Mouse (Mus musculus): Measurements from ENCODE around the gene Siglece. TPM values are rescaled to one million over a fixed set of nuclear protein-coding genes. Genes with fewer than 3 reads are reported as not detected.

Gene Siglece
- polyA plus RNA-seq, 1 experiment from 2014 or later = 0.16 TPM

DNA sequence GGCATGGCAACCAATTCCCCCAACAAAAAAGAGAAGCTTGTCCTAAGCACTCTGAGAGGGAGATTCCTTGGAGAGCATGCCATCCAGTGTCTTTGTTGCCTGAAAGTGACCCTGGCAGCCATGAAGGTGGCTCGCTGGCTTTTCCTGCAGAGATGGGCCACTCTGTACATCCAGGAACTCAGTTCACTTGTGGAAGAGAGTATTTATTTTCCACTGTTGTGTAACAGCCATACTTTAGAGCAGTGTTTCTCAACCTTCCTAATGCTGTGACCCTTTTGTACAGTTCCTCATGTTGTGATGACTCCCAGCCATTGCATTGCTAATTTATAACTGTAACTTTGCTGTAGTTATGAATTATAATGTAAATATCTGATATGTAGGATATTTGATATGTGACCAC lies 22.8 kb downstream of the Siglece start:
- Histone ChIP-seq H3K4me1 (ENCODE audit: control insufficient read depth, insufficient read depth, low read length) (no peaks in the 10 kb centered on the region), H3K9me3 (replicated peaks; ENCODE audit: control insufficient read depth, low read length, poor library complexity, severe bottlenecking) (no peaks in the 10 kb centered on the region), H3K27me3 (ENCODE audit: control insufficient read depth, insufficient read depth, low read depth, low read length) (no peaks in the 10 kb centered on the region), H3K4me3 (ENCODE audit: low read depth, low read length) (no peak overlapping the region), H3K27ac (ENCODE audit: low read length) (no peak overlapping the region), H3K36me3 (ENCODE audit: control insufficient read depth, insufficient read depth, low read length) (no peaks in the 10 kb centered on the region), H3K4me2 (ENCODE audit: low read length) (no peak overlapping the region), H3K9ac (ENCODE audit: low read depth, low read length) (no peak overlapping the region)
- no peak for ATAC-seq
- WGBS = 41% methylated on average over 1 of the region's 1 CpGs

DNA sequence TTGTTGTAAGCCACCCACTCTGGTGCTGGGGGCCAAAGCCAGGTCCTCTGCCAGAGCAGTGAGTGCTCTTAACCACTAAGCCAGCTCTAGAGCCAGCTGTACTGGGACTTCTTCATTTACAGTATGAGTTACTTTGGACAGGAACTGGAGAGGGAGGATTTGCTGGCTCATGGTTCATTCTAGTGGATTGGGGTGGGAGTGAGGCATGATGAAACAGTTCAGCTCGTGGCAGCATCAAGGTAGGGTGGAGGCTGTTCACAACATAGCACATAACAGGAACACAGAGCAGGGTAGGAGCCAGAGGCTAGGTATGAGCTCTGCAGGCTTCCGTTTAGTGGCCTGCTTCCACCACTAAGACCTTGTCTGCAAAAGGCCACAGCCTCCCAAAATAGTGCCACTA lies 23.8 kb downstream of the Siglece start:
- no peak overlapping the region for H3K27ac ChIP-seq (ENCODE audit: low read length)
- no peak overlapping the region for H3K4me2 ChIP-seq (ENCODE audit: low read length)
- no peaks in the 10 kb centered on the region for H3K9me3 ChIP-seq (replicated peaks; ENCODE audit: control insufficient read depth, low read length, poor library complexity, severe bottlenecking)
- H3K4me1 ChIP-seq (ENCODE audit: control insufficient read depth, insufficient read depth, low read length) = no peaks in the 10 kb centered on the region
- no peak overlapping the region for H3K9ac ChIP-seq (ENCODE audit: low read depth, low read length)
- no peak for ATAC-seq
- H3K36me3 ChIP-seq (ENCODE audit: control insufficient read depth, insufficient read depth, low read length) = no peaks in the 10 kb centered on the region
- H3K27me3 ChIP-seq (ENCODE audit: control insufficient read depth, insufficient read depth, low read depth, low read length) = no peaks in the 10 kb centered on the region
- H3K4me3 ChIP-seq (ENCODE audit: low read depth, low read length) = no peak overlapping the region
- WGBS = 74% methylated on average over 2 of the region's 2 CpGs

DNA sequence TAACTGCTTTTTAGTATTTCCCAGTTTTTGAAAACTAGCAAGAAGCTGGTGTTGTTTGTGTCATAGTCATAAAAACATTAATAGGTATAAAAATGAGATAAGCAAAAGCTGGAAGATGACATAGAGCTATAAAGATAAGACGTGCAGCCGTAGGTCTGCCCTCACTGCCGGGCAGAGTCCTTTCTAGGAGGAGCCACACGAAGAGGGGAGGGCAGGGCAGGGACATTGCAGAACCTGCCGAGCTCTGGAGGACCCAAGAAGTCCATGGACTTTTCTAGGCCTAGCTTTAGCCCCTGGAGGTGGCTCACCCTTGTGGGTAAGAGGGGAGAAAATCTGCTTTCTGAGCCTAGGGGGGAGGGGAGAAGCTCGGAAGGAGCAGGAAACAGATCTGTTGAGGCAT lies 25.5 kb downstream of the Siglece start, which contains the start of gene Ceacam18:
Gene Ceacam18 (plus strand): TSS at position 208 of the 400 bp plus-strand sequence.
- H3K4me3 ChIP-seq (ENCODE audit: low read depth, low read length) = no peak within 1 kb of the TSS
- no peak within 1 kb of the TSS for H3K27ac ChIP-seq (ENCODE audit: low read length)
- no peaks in the 10 kb centered on the region for H3K9me3 ChIP-seq (replicated peaks; ENCODE audit: control insufficient read depth, low read length, poor library complexity, severe bottlenecking)
- WGBS = 74% methylated on average over 6 of the region's 6 CpGs
- H3K4me1 ChIP-seq (ENCODE audit: control insufficient read depth, insufficient read depth, low read length) = no peaks in the 10 kb centered on the region
- no peaks in the 10 kb centered on the region for H3K36me3 ChIP-seq (ENCODE audit: control insufficient read depth, insufficient read depth, low read length)
- no peak for ATAC-seq
- H3K27me3 ChIP-seq (ENCODE audit: control insufficient read depth, insufficient read depth, low read depth, low read length) = no peaks in the 10 kb centered on the region
- H3K4me2 ChIP-seq (ENCODE audit: low read length) = no peak within 1 kb of the TSS
- no peak within 1 kb of the TSS for H3K9ac ChIP-seq (ENCODE audit: low read depth, low read length)

DNA sequence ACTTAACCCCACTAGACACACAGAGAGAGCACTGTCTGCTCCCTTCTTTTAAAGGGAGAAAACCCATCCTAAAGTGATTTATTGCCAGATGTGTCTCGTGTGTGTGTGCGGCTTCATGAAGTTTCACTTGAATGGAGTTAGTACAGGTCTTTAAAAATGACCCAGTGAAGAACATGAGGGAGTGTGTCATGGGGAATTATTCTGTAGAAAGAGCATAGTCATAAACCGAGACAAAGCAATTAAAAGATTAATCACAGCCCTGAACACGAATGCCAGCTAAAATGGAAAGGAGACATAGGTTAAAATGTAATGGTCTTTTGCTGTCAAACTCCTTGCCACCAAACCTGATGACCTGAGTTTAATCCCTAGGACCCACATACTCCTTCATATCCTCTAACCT lies 26.0 kb downstream of the Siglece start:
- Histone ChIP-seq H3K4me2 (ENCODE audit: low read length) (no peak overlapping the region), H3K9ac (ENCODE audit: low read depth, low read length) (no peak overlapping the region), H3K27me3 (ENCODE audit: control insufficient read depth, insufficient read depth, low read depth, low read length) (no peaks in the 10 kb centered on the region), H3K9me3 (replicated peaks; ENCODE audit: control insufficient read depth, low read length, poor library complexity, severe bottlenecking) (no peaks in the 10 kb centered on the region), H3K36me3 (ENCODE audit: control insufficient read depth, insufficient read depth, low read length) (no peaks in the 10 kb centered on the region), H3K4me3 (ENCODE audit: low read depth, low read length) (no peak overlapping the region), H3K27ac (ENCODE audit: low read length) (no peak overlapping the region), H3K4me1 (ENCODE audit: control insufficient read depth, insufficient read depth, low read length) (no peaks in the 10 kb centered on the region)
- 77% methylated on average over 4 of the region's 4 CpGs for WGBS
- no peak for ATAC-seq

DNA sequence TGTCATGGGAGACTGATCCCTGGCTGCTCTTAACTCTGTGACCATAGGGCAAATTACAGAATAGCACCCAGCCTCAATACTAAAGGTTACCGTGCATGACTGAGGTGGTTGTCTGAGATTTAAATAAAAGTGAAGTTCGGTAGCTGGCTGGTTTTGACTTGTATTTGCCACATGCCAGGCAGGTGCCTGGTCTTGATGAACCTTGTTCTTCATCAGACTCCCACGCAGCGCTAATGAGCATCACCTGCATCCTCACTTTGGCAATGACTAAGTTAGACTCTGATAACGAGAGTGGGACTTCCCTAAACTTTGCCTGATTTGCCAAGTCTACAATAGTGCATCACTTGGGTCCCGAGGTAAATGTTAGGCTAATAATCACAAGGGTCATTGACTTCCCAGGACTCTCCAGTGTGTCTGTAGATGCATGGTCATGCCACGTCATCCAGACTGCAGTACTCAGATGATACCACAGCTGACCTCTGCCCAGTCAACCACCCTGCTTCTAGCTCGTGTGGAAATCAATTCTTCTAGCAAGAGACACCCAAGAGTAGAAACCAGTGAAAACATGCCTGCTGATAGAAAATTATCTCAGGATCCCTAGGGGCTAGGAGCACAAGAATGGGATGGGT lies 34.1 kb downstream of the Siglece start:
- 82% methylated on average over 8 of the region's 8 CpGs for WGBS
- H3K4me3 ChIP-seq (ENCODE audit: low read depth, low read length) = no peak overlapping the region
- no peak for ATAC-seq

DNA sequence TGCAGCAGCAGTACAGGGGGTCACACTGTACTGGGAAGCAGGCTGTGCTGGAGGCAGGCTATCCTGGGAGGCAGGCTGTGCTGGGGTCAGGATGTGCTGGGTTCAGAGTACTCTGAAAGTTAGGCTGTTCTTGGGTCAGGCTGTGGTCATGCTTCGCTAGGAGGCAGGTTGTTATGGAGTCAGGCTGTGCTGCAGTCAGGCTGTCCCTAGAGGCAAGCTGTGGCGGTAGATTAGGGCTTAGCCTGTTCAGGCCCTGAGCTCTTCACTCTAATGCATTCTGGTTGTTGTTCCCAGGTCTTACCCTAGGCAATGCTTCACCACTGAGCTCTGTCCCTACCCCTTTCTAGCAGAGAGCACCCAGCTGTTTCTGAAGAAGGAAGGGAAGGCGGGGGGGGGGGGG lies 34.9 kb downstream of the Siglece start:
- 53% methylated on average over 2 of the region's 3 CpGs for WGBS
- Histone ChIP-seq H3K4me1 (ENCODE audit: control insufficient read depth, insufficient read depth, low read length) (peaks cover 3% of the 10 kb centered on the region; the same call in 1 of the 2 replicates), H3K27ac (ENCODE audit: low read length) (no peak overlapping the region), H3K9me3 (replicated peaks; ENCODE audit: control insufficient read depth, low read length, poor library complexity, severe bottlenecking) (no peaks in the 10 kb centered on the region), H3K27me3 (ENCODE audit: control insufficient read depth, insufficient read depth, low read depth, low read length) (no peaks in the 10 kb centered on the region), H3K9ac (ENCODE audit: low read depth, low read length) (no peak overlapping the region), H3K4me3 (ENCODE audit: low read depth, low read length) (no peak overlapping the region), H3K4me2 (ENCODE audit: low read length) (no peak overlapping the region), H3K36me3 (ENCODE audit: control insufficient read depth, insufficient read depth, low read length) (no peaks in the 10 kb centered on the region)
- no peak for ATAC-seq

More for the DNA sequence above, 34.1 kb downstream of the Siglece start:
- H3K9me3 ChIP-seq (replicated peaks; ENCODE audit: control insufficient read depth, low read length, poor library complexity, severe bottlenecking) = no peaks in the 10 kb centered on the region
- no peak overlapping the region for H3K4me2 ChIP-seq (ENCODE audit: low read length)
- H3K9ac ChIP-seq (ENCODE audit: low read depth, low read length) = no peak overlapping the region
- H3K36me3 ChIP-seq (ENCODE audit: control insufficient read depth, insufficient read depth, low read length) = no peaks in the 10 kb centered on the region
- H3K4me1 ChIP-seq (ENCODE audit: control insufficient read depth, insufficient read depth, low read length) = peaks cover 3% of the 10 kb centered on the region; the same call in 1 of the 2 replicates
- H3K27ac ChIP-seq (ENCODE audit: low read length) = no peak overlapping the region
- H3K27me3 ChIP-seq (ENCODE audit: control insufficient read depth, insufficient read depth, low read depth, low read length) = no peaks in the 10 kb centered on the region

DNA sequence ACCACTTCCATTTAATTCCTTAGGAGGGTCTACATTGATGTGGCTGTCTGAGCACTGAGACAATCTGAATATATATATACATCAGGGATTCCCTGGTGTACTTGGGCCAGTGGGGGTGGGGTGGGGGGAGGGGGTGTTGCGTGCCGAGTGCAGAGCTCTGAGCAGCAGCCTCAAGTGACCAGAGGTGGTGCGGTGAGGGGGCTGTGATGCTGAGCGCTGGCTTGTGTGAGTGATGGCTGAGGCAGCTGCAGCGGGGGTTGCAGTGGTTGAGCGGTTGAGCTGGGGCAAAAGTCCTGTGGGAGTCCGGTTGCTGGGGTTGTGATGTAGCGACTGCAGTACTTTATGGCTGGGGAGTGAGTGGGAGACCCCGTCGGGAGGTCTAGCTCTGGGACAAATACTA lies 36.1 kb downstream of the Siglece start:
- peaks cover 3% of the 10 kb centered on the region; the same call in 1 of the 2 replicates for H3K4me1 ChIP-seq (ENCODE audit: control insufficient read depth, insufficient read depth, low read length)
- no peak overlapping the region for H3K9ac ChIP-seq (ENCODE audit: low read depth, low read length)
- H3K9me3 ChIP-seq (replicated peaks; ENCODE audit: control insufficient read depth, low read length, poor library complexity, severe bottlenecking) = no peaks in the 10 kb centered on the region
- H3K4me2 ChIP-seq (ENCODE audit: low read length) = peak overlapping the region; percentile 32; the same call in 1 of the 2 replicates
- WGBS = 12% methylated on average over 10 of the region's 10 CpGs
- no peak overlapping the region for H3K4me3 ChIP-seq (ENCODE audit: low read depth, low read length)
- H3K27ac ChIP-seq (ENCODE audit: low read length) = no peak overlapping the region
- H3K27me3 ChIP-seq (ENCODE audit: control insufficient read depth, insufficient read depth, low read depth, low read length) = no peaks in the 10 kb centered on the region
- ATAC-seq = no peak
- H3K36me3 ChIP-seq (ENCODE audit: control insufficient read depth, insufficient read depth, low read length) = no peaks in the 10 kb centered on the region

DNA sequence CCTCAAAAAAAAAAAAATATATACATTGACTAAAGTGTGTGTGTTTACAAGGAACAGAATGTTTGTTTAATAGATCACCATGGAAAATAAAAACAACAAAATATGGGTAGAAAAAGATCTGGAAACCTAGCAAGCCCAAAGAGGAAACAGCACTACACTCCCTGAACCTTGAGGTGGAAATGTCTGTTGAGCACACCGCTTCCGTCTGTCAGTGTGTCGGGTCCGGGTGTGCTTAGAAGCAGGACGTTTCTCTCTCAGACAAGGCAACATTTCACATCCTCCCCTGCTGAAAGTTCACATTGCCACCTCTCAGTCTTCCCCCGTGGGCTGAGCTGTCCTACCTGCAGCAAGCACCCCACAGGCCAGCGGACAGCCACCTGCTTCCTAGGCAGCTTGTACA lies 37.0 kb downstream of the Siglece start:
- no peak overlapping the region for H3K9ac ChIP-seq (ENCODE audit: low read depth, low read length)
- H3K4me3 ChIP-seq (ENCODE audit: low read depth, low read length) = no peak overlapping the region
- peaks cover 3% of the 10 kb centered on the region; the same call in 1 of the 2 replicates for H3K4me1 ChIP-seq (ENCODE audit: control insufficient read depth, insufficient read depth, low read length)
- no peaks in the 10 kb centered on the region for H3K27me3 ChIP-seq (ENCODE audit: control insufficient read depth, insufficient read depth, low read depth, low read length)
- H3K9me3 ChIP-seq (replicated peaks; ENCODE audit: control insufficient read depth, low read length, poor library complexity, severe bottlenecking) = no peaks in the 10 kb centered on the region
- no peak overlapping the region for H3K4me2 ChIP-seq (ENCODE audit: low read length)
- no peak overlapping the region for H3K27ac ChIP-seq (ENCODE audit: low read length)
- 87% methylated on average over 7 of the region's 7 CpGs for WGBS
- no peaks in the 10 kb centered on the region for H3K36me3 ChIP-seq (ENCODE audit: control insufficient read depth, insufficient read depth, low read length)
- ATAC-seq = no peak

DNA sequence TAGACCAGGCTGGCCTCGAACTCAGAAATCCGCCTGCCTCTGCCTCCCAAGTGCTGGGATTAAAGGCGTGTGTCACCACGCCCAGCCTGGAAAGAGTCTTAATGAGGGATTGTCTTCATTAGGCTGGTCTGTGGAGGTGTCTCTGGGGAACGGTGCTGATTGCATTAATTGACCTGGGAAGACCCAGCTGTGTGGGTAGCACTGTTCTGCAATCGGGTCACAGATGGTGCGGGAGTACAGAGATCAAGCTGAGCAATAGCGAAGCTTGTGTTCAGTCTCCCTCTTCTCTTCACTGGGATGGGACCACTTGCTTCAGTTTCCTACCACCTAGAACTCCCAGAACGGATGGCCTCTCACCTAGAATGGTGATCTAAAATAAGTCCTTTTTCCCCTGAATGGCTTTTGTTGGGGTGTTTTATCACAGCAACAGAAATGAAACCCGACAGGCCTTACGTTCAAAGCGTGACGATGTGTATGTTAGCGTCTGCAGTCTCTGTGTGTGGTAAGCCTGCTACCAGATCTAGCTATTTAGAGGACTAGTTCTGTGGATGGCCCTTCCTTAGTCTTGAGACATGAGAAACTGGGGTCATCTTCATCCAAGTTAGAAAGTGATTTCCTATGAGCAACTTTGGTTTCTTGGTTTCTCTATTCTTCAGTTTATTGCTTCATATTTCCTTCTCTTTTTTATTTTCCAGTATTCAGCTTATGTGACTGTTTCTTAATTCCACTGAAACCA lies 46.0 kb downstream of the Siglece start:
- ATAC-seq = no peak
- Histone ChIP-seq H3K9me3 (replicated peaks; ENCODE audit: control insufficient read depth, low read length, poor library complexity, severe bottlenecking) (no peaks in the 10 kb centered on the region), H3K36me3 (ENCODE audit: control insufficient read depth, insufficient read depth, low read length) (no peaks in the 10 kb centered on the region), H3K4me1 (ENCODE audit: control insufficient read depth, insufficient read depth, low read length) (no peaks in the 10 kb centered on the region), H3K27me3 (ENCODE audit: control insufficient read depth, insufficient read depth, low read depth, low read length) (no peaks in the 10 kb centered on the region), H3K4me2 (ENCODE audit: low read length) (no peak overlapping the region), H3K9ac (ENCODE audit: low read depth, low read length) (no peak overlapping the region), H3K27ac (ENCODE audit: low read length) (no peak overlapping the region), H3K4me3 (ENCODE audit: low read depth, low read length) (no peak overlapping the region)
- 86% methylated on average over 14 of the region's 14 CpGs for WGBS
